Mouse (Mus musculus) cerebellum, adult 11-12 months (tissue): ENCODE measurements at regions not wholly inside any gene's neighbourhood (a gene's known extent, or its start where the extent isn't known, plus 50 kb on each side); places are given as distances from the start of the nearest gene placed in this dataset.

Experiments
- DNase-seq: peaks from one replicate; pipeline ENCODE4 v3.0.0; 2022

- DNase-seq = no peak
Measured at GRCm38 (mm10) chr3:147098065-147098580, 246.0 kb downstream of the Ttll7 start.

DNA sequence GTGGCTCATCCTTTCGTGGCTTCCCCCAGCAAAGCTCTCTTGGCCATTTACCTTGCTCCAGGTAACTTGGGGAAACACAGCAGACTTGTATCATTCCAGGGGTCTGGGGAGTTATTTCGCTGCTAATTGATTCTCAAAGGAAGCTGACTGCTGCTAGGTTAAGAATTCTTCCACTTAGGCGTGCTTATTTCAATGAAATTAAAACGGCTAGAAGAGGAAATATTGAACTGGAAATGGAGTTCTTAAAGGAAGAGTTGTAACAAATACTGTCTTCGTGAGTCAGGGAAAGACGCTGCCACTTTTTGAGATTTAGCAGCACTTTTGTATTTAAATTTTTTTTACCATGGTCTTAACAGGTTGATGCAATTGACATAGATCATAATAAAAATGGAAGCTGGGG lies 246.4 kb downstream of the Ttll7 start:
- no peak for DNase-seq

- no peak for DNase-seq
Measured at GRCm38 (mm10) chr3:147099143-147099713, 247.1 kb downstream of the Ttll7 start.

DNA sequence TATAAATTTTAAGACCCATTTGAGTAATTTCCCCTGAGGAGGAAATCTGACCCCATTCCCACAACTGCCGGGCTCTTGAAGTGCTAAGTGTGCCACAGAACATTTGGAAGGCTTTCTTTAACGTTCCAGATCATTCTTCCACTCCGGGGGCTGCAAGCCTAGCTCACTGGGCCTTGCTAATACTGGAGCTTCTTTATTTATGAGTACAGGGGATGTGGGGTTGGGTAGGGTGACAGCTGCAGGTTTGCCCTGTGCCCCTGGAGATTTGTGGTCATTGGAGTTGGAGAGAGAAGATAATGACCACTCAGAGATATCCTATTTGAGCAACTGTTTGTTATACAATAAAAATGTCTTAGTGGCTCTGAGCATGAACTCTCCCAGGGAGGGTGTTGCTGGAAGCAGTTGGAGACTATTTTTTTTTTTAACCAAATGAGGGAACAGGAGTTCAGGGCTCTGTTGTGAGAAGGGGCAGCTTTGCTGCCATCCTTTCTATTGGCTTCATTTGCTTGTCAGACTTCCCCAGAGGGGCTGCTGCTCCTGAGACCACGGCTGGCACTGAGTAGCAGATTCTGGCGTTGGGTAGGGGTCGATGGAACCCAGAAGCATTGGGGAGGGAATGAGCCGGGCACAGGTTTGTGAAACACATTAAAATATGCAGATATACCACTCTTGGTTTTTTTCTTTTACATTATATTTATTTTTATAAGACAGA lies 249.0 kb downstream of the Ttll7 start:
- no peak for DNase-seq

DNA sequence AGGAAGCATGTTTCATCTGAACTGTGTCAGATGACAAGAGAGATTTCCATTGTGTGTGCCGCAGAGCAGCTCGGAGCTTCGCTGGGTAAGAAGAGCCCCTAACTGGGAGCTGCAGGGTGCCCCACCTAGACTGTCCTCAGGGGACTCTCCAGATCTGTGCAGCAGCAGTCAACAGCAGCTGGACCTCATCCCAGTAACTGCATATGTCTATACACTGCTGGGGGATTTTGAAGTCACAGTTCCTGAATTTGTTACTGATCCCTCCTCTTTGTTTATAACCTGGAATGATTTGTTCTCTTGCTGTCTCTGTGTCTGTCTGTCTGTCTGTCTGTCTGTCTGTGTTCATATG lies 249.6 kb downstream of the Ttll7 start:
- DNase-seq = no peak

- DNase-seq = no peak
Measured at GRCm38 (mm10) chr3:147103428-147103827, 251.3 kb downstream of the Ttll7 start.

DNA sequence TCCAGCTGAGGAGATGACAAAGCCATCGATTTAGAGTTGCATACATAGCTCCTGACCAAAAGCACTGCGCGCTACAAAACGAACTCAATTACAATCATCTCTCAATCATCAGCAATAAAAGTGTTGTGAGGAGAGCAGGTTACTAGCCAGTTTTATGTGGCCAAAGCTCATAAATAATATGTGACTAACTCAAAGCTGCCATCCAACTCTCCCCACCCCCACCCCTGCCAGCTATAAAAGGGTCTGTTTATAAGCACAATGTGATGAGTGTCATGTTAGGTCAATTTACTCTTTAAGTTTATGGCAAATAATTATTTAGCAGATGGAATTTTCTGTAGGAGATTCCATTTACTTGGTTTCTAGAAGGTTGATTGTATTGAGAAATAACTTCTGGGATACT lies 265.4 kb downstream of the Ttll7 start:
- no peak for DNase-seq

GRCm38 (mm10) chr3:147118092-147118491 lies 265.9 kb downstream of the Ttll7 start:
- no peak for DNase-seq

DNA sequence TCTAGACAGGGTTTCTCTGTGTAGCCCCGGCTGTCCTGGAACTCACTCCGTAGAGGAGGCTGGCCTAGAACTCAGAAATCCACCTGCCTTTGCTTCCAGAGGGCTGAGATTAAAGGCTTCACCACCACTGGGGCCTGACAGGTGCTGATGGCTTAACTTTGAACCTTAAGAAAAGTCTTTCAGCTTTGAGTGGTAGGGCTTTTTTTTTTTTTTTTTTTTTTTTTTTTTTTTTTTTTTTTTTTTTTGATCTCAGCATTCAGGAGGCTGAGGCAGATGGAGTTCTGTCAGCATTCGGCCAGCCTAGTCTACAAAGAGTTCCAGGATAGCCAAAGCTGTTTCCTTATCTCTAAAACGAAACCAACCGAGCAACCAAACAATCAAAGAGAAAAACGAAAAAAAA lies 266.5 kb downstream of the Ttll7 start:
- no peak for DNase-seq

DNA sequence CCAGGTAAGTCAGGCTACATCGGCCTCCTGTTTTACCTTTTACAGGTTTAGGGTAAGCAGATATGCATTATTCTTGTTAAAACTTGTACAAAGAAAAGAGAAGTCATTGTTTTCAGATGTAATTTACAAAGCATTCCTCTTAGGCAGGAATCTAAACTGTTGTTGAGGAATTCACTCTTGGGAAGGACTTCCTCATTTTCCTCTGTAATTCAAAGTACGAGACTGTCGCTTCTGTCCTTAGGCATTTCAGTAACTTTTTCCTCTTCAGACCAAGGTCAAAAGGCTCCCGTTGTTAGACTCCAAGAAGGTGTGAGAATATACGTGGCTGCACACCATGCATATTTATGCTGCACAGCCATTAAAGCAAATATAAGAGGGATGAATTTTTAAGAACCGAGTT lies 269.7 kb downstream of the Ttll7 start:
- DNase-seq = no peak

- DNase-seq = no peak
Measured at GRCm38 (mm10) chr3:147127740-147128139, 275.6 kb downstream of the Ttll7 start.

GRCm38 (mm10) chr3:147132830-147133229 lies 280.7 kb downstream of the Ttll7 start:
- DNase-seq = no peak

DNA sequence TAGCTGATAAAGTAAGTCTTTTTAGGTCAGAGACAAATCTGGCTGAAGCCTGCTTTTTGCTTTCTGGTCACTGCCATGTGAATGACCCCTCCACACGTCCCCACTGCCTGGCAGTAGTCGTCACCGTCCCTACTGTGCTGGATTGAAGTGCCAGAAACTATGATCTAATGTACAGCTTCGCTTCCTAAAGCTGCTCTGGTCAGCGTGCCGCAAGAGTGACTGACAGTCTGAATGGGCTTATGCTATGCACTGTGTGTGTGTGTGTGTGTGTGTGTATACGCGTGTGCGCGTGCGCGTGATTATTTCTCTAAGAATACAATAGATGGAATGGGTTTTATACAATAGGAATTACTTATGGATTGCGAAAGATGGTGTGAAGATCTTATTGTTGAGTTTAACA lies 281.2 kb downstream of the Ttll7 start:
- DNase-seq = no peak

DNA sequence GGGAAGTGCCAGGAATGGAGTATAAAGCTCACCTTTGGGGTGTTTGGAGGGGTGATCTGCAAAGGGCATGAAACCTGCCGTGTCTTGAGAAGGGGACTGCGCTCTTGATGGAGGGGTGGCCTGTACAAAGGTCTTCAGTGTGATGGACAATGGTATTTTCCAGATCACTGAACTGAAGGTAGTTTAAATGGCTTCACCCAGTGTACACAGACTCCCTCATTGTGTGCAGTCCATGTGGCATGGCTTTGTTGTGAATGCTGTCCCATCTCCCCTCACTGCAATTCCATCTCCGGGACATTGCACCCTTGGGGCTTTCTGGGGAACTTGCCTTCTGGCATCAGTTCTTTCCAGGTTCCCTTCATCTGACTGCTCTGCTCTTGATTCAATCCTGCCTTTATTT lies 288.2 kb downstream of the Ttll7 start:
- DNase-seq = no peak

- DNase-seq = no peak
Measured at GRCm38 (mm10) chr3:147153456-147153855, 301.3 kb downstream of the Ttll7 start.

- DNase-seq = no peak
Measured at GRCm38 (mm10) chr3:147153998-147154397, 301.8 kb downstream of the Ttll7 start.

DNA sequence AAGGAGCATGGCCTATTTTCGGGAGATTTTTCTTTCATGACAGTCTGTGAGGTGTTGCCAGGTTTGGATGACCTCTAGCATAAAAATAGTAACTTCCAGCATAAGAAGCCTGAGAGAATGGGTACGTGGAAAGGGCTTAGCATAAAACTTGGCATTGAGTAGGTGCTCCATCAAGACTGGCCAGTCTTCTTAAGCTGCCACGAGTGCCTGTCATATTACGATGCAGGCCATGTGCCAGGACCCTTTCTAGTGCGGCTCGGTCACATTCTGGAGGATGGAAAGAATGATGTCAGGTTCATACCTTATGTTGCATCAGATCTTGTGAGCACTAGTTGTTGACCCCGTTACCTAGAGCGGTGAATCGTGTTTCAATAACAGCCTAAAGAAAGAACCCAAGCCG lies 311.0 kb downstream of the Ttll7 start:
- DNase-seq = no peak

DNA sequence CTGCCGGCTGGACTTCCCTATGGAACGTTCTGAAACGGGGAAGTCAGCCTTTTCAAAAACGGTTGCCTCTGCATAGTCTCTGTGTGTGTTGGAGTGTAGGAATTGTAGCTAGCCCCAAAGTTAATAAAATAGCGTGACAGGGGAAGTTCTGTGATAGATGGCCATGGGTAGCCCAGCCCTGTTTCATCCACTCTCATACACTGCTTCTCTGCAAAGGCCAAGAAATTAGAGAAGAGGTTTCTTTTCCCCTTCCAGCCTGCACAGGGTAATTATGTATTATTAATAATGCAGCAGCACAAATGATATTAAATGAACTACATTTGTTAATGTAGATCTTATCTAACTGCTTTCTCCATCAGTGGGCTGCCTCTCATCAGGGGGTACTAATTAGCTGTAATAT lies 311.4 kb downstream of the Ttll7 start:
- DNase-seq = no peak

GRCm38 (mm10) chr3:147164931-147165330 lies 312.8 kb downstream of the Ttll7 start:
- DNase-seq = no peak

DNA sequence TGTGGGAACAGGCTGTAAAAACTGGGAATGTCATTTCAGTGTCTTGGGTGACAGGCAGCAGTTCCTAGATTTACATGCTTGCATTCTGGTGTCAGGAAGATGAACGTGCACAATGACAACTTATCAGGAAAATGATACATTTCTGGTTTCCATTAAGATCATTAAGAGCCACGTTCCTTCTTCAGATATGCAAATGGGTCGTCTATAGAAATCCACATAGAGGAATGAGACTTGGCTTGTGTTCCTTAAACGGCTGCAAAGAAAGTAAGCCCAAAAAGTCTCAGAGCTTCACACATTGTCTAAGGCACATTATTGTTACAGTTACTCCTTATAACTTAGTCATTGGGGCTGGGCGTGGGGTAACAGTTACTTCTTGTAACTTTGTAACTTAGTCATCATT lies 314.4 kb downstream of the Ttll7 start:
- no peak for DNase-seq

DNA sequence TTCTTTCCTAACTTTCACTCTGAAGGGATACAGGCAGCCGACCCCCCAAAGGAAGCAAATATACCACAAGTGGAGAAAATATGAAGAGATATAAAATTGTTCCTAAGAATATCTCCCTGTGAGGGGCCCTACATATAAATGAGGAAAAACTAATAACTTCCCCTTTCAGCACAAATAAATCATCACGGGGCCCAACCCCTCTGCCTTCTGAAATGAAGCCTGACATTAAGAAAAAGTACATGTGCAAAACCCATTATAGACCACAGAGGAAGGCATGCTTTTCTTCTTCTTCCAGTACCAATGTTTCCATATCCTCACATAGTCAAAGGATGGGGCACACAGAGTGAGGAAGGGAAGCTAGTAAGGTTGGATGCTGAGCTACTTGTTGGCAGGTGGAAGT lies 317.0 kb downstream of the Ttll7 start:
- no peak for DNase-seq

GRCm38 (mm10) chr3:147170106-147170505 lies 317.9 kb downstream of the Ttll7 start:
- no peak for DNase-seq

GRCm38 (mm10) chr3:147178746-147179145 lies 326.6 kb downstream of the Ttll7 start:
- DNase-seq = no peak

DNA sequence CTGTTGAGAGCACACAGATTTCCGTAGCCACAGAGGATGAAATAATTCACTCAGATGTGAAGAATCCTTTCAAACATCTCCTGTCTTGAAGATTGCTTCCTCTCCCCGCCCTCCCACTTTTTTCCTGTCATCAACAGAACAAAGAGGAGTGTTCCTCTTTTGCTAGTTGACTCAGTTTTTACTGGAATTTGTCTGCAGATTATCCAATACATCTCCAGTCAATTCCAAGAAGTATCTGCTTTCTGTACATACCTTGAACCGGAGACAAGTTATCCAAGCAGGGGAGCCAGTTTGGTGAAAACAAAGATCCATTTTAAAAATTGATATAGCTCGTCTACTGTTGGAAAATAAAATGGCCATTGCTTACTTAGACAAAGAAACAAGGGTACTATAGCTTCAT lies 328.5 kb downstream of the Ttll7 start:
- no peak for DNase-seq
